Mouse (Mus musculus) hindbrain, embryonic 12.5 days (tissue): ENCODE measurements at regions not wholly inside any gene's neighbourhood (a gene's known extent, or its start where the extent isn't known, plus 50 kb on each side); places are given as distances from the start of the nearest gene placed in this dataset.
"Not testable (repeated sequence)": the region's sequence is repeated elsewhere in the genome, so short reads cannot be mapped to it uniquely, and the experiment has no call there.

Experiments
- ATAC-seq: fragments of 200-750 bp; cut with Nextera tagmentation; 2 replicates; pipeline ENCODE4 v1.8.0; 2017; ENCODE audit warnings: moderate TSS enrichment; ENCODE audit not compliant: low FRiP score
- H3K27ac ChIP-seq: fragments of 300-500 bp; sonication (generic); 2 replicates; pipeline ENCODE4 v1.5.1; 2016; ENCODE audit warnings: mild to moderate bottlenecking
- H3K27me3 ChIP-seq: fragments of 300-500 bp; sonication (generic); 2 replicates; pipeline ENCODE4 v1.6.1; 2016; ENCODE audit warnings: mild to moderate bottlenecking
- H3K36me3 ChIP-seq: fragments of 300-500 bp; sonication (generic); 2 replicates; pipeline ENCODE4 v1.6.1; 2016; ENCODE audit warnings: mild to moderate bottlenecking
- H3K4me1 ChIP-seq: fragments of 300-500 bp; sonication (generic); 2 replicates; pipeline ENCODE4 v1.6.1; 2016
- H3K4me2 ChIP-seq: fragments of 300-500 bp; sonication (generic); replicated peaks from 2 replicates; pipeline ENCODE4 v1.6.1; 2016; ENCODE audit warnings: mild to moderate bottlenecking
- H3K4me3 ChIP-seq: fragments of 300-500 bp; sonication (generic); 2 replicates; pipeline ENCODE4 v1.5.1; 2016; ENCODE audit warnings: mild to moderate bottlenecking
- H3K9ac ChIP-seq: fragments of 300-500 bp; sonication (generic); 2 replicates; pipeline ENCODE4 v1.6.1; 2016; ENCODE audit warnings: mild to moderate bottlenecking, moderate library complexity
- H3K9me3 ChIP-seq: fragments of 300-500 bp; sonication (generic); replicated peaks from 2 replicates; pipeline ENCODE4 v1.6.1; 2016; ENCODE audit warnings: mild to moderate bottlenecking
- WGBS: fragments of 180-500 bp; shearing (Covaris S2); methylation state at CpG from one replicate; pipeline ENCODE4 v1.1.7; 2016; 5-methylcytosine and 5-hydroxymethylcytosine counted together

- Histone ChIP-seq H3K9ac (no peak overlapping the region), H3K4me3 (no peak overlapping the region), H3K27me3 (no peaks in the 10 kb centered on the region), H3K36me3 (no peaks in the 10 kb centered on the region), H3K27ac (no peak overlapping the region), H3K9me3 (no peaks in the 10 kb centered on the region), H3K4me1 (no peaks in the 10 kb centered on the region), H3K4me2 (no peak overlapping the region)
- ATAC-seq = no peak
- 68% methylated on average over 4 of the region's 4 CpGs for WGBS
Measured at GRCm38 (mm10) chr11:56505068-56505467, 464.3 kb upstream of the Nmur2 start.

GRCm38 (mm10) chr11:56514941-56515340, 474.1 kb upstream of the Nmur2 start:
- H3K36me3 ChIP-seq = no peaks in the 10 kb centered on the region
- H3K9me3 ChIP-seq = no peaks in the 10 kb centered on the region
- no peaks in the 10 kb centered on the region for H3K27me3 ChIP-seq
- H3K4me3 ChIP-seq = no peak overlapping the region
- H3K4me2 ChIP-seq = no peak overlapping the region
- no peak for ATAC-seq
- WGBS = 83% methylated on average over 2 of the region's 2 CpGs
- H3K9ac ChIP-seq = no peak overlapping the region
- no peak overlapping the region for H3K27ac ChIP-seq
- H3K4me1 ChIP-seq = 0 out of 2 replicates have a peak, but pooled peaks cover 3% of the 10 kb centered on the region

GRCm38 (mm10) chr11:56518486-56518885, 477.7 kb upstream of the Nmur2 start:
- Histone ChIP-seq H3K27ac (no peak overlapping the region), H3K27me3 (no peaks in the 10 kb centered on the region), H3K9me3 (no peaks in the 10 kb centered on the region), H3K9ac (no peak overlapping the region), H3K4me1 (0 out of 2 replicates have a peak, but pooled peaks cover 3% of the 10 kb centered on the region), H3K4me3 (no peak overlapping the region), H3K4me2 (no peak overlapping the region), H3K36me3 (no peaks in the 10 kb centered on the region)
- 51% methylated on average over 2 of the region's 2 CpGs for WGBS
- ATAC-seq = no peak

GRCm38 (mm10) chr11:56550736-56551135, 460.5 kb upstream of the Gria1 start:
- 0 out of 2 replicates have a peak, but pooled peaks cover 6% of the 10 kb centered on the region for H3K9me3 ChIP-seq
- H3K9ac ChIP-seq = no peak overlapping the region
- H3K4me3 ChIP-seq = no peak overlapping the region
- ATAC-seq = no peak
- H3K27me3 ChIP-seq = no peaks in the 10 kb centered on the region
- 53% methylated on average over 4 of the region's 4 CpGs for WGBS
- no peak overlapping the region for H3K4me2 ChIP-seq
- H3K36me3 ChIP-seq = no peaks in the 10 kb centered on the region
- H3K4me1 ChIP-seq = no peaks in the 10 kb centered on the region
- no peak overlapping the region for H3K27ac ChIP-seq

- ATAC-seq = no peak
- WGBS = 76% methylated on average over 1 of the region's 1 CpGs
Measured at GRCm38 (mm10) chr11:56556332-56556731, 454.9 kb upstream of the Gria1 start.

GRCm38 (mm10) chr11:56580028-56580427, 431.2 kb upstream of the Gria1 start:
- ATAC-seq = no peak
- Histone ChIP-seq H3K4me3 (no peak overlapping the region), H3K36me3 (no peaks in the 10 kb centered on the region), H3K4me2 (no peak overlapping the region), H3K27ac (no peak overlapping the region), H3K9ac (no peak overlapping the region), H3K4me1 (no peaks in the 10 kb centered on the region), H3K27me3 (no peaks in the 10 kb centered on the region), H3K9me3 (no peaks in the 10 kb centered on the region)
- WGBS = 84% methylated on average over 5 of the region's 5 CpGs

More at GRCm38 (mm10) chr11:56556332-56556731, 454.9 kb upstream of the Gria1 start:
- Histone ChIP-seq H3K27me3 (no peaks in the 10 kb centered on the region), H3K4me3 (no peak overlapping the region), H3K9ac (no peak overlapping the region), H3K4me1 (no peaks in the 10 kb centered on the region), H3K4me2 (no peak overlapping the region), H3K27ac (no peak overlapping the region), H3K36me3 (no peaks in the 10 kb centered on the region), H3K9me3 (0 out of 2 replicates have a peak, but pooled peaks cover 6% of the 10 kb centered on the region)

GRCm38 (mm10) chr11:56583054-56583453, 428.1 kb upstream of the Gria1 start:
- Histone ChIP-seq H3K27me3 (no peaks in the 10 kb centered on the region), H3K4me2 (no peak overlapping the region), H3K4me1 (no peaks in the 10 kb centered on the region), H3K27ac (no peak overlapping the region), H3K9ac (no peak overlapping the region), H3K4me3 (no peak overlapping the region), H3K9me3 (no peaks in the 10 kb centered on the region), H3K36me3 (no peaks in the 10 kb centered on the region)
- ATAC-seq = no peak
- 77% methylated on average over 3 of the region's 3 CpGs for WGBS

- not testable (repeated sequence) for H3K4me1 ChIP-seq, H3K9me3 ChIP-seq, H3K4me2 ChIP-seq, H3K27ac ChIP-seq, H3K9ac ChIP-seq, H3K27me3 ChIP-seq, H3K36me3 ChIP-seq, H3K4me3 ChIP-seq
- 0 out of 2 replicates have a peak, but pooled peaks have one; percentile 61 for ATAC-seq
- 76% methylated on average over 2 of the region's 6 CpGs for WGBS
Measured at GRCm38 (mm10) chr11:56593435-56593834, 417.8 kb upstream of the Gria1 start.

- H3K4me3 ChIP-seq = no peak overlapping the region
- no peak overlapping the region for H3K4me2 ChIP-seq
- H3K27ac ChIP-seq = no peak overlapping the region
- ATAC-seq = no peak
- no peak overlapping the region for H3K9ac ChIP-seq
- H3K9me3 ChIP-seq = no peaks in the 10 kb centered on the region
- no peaks in the 10 kb centered on the region for H3K36me3 ChIP-seq
- 86% methylated on average over 1 of the region's 1 CpGs for WGBS
- H3K27me3 ChIP-seq = no peaks in the 10 kb centered on the region
- H3K4me1 ChIP-seq = no peaks in the 10 kb centered on the region
Measured at GRCm38 (mm10) chr11:56603742-56604141, 407.4 kb upstream of the Gria1 start.

GRCm38 (mm10) chr11:56627659-56628058, 383.5 kb upstream of the Gria1 start:
- Histone ChIP-seq H3K36me3 (no peaks in the 10 kb centered on the region), H3K27ac (no peak overlapping the region), H3K9ac (no peak overlapping the region), H3K9me3 (no peaks in the 10 kb centered on the region), H3K27me3 (no peaks in the 10 kb centered on the region), H3K4me3 (no peak overlapping the region), H3K4me2 (no peak overlapping the region), H3K4me1 (no peaks in the 10 kb centered on the region)
- ATAC-seq = no peak
- 65% methylated on average over 3 of the region's 3 CpGs for WGBS

- ATAC-seq = no peak
- no peaks in the 10 kb centered on the region for H3K36me3 ChIP-seq
- no peak overlapping the region for H3K4me2 ChIP-seq
- no peak overlapping the region for H3K9ac ChIP-seq
- no peaks in the 10 kb centered on the region for H3K9me3 ChIP-seq
- H3K27ac ChIP-seq = no peak overlapping the region
- peaks cover 4% of the 10 kb centered on the region for H3K4me1 ChIP-seq
- H3K4me3 ChIP-seq = no peak overlapping the region
- no peaks in the 10 kb centered on the region for H3K27me3 ChIP-seq
- 84% methylated on average over 2 of the region's 2 CpGs for WGBS
Measured at GRCm38 (mm10) chr11:56633445-56633844, 377.7 kb upstream of the Gria1 start.

- Histone ChIP-seq H3K4me1 (peaks cover 4% of the 10 kb centered on the region), H3K27ac (no peak overlapping the region), H3K4me3 (no peak overlapping the region), H3K9me3 (no peaks in the 10 kb centered on the region), H3K4me2 (no peak overlapping the region), H3K27me3 (no peaks in the 10 kb centered on the region), H3K9ac (no peak overlapping the region), H3K36me3 (no peaks in the 10 kb centered on the region)
- WGBS = 39% methylated on average over 8 of the region's 8 CpGs
- ATAC-seq = no peak
Measured at GRCm38 (mm10) chr11:56636606-56637226, 374.5 kb upstream of the Gria1 start.

GRCm38 (mm10) chr11:56641716-56642115, 369.5 kb upstream of the Gria1 start:
- Histone ChIP-seq H3K4me3 (no peak overlapping the region), H3K9me3 (no peaks in the 10 kb centered on the region), H3K27ac (no peak overlapping the region), H3K9ac (no peak overlapping the region), H3K27me3 (no peaks in the 10 kb centered on the region), H3K36me3 (no peaks in the 10 kb centered on the region), H3K4me2 (no peak overlapping the region), H3K4me1 (peaks cover 2% of the 10 kb centered on the region)
- no peak for ATAC-seq
- 76% methylated on average over 3 of the region's 3 CpGs for WGBS
